Mouse (Mus musculus): ENCODE data around the gene Slc18a2. TPM values are rescaled to one million over a fixed set of nuclear protein-coding genes. Genes with fewer than 3 reads are reported as not detected.

Slc18a2 gene
- 2.3 and 2.8 TPM in 2 replicates for polyA plus RNA-seq (2012; rRNA removed)

DNA sequence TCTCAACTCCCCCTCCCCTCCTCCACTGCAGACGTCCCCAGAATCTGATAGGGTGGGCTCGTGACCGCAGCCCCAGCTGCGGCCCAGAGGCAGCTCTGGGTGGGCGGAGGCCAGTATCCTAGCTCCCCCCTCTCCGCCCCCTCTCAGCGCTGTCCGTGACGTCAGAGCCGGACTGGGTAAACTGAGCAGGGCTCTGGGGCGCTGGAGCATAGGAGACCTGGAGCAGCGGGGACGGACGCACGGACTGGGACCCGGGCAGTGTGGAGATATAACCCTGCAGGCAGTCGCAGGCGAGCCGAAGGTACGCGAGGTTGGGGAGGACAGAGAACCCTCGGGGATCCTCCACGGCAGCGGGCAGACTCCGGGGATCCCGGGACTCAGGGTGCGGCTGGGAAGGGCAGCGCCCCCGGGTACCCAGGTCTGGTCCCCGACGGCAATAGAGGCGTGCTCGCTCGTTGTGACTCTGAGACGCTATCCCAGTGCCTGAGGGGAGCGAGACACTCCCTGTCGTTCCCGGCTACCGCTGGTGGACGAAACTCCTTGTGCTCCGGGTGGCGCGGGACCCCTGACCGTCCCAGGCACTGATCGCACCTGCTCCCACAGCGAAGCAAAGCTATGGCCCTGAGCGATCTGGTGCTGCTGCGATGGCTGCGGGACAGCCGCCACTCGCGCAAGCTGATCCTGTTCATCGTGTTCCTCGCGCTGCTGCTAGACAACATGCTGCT, at the start of gene Slc18a2:
Gene Slc18a2 (plus strand): TSS at position 179 of the 725 bp plus-strand sequence.

GRCm38 (mm10) chr19:59218991-59219390, 41.7 kb upstream of the Slc18a2 start, which contains the start of gene Kcnk18:
Kcnk18 (plus strand) TSS chr19:59219214.

GRCm38 (mm10) chr19:59321990-59322389, 61.3 kb downstream of the Slc18a2 start, which contains the start of gene Rps12-ps3:
Rps12-ps3 (plus strand) TSS chr19:59322290.

Other genes starting within 250 kb of the Slc18a2 start
- 0.74 and 1.6 TPM in 2 replicates for gene Shtn1, start 184.8 kb upstream of the Slc18a2 start, polyA plus RNA-seq (2012; rRNA removed)
- gene Vax1, start 90.8 kb upstream of the Slc18a2 start, polyA plus RNA-seq (2012; rRNA removed): 0.18 TPM in 1 of 2 replicates, not detected in the other
- gene Kcnk18, start 41.7 kb upstream of the Slc18a2 start, polyA plus RNA-seq (2012; rRNA removed): not detected in 2 replicates
- 676 and 1,756 TPM in 2 replicates for gene Rps12-ps3, start 61.4 kb downstream of the Slc18a2 start, polyA plus RNA-seq (2012; rRNA removed)
- 1.8 and 3.0 TPM in 2 replicates for gene Pdzd8, start 84.9 kb downstream of the Slc18a2 start, polyA plus RNA-seq (2012; rRNA removed)
- not detected in 2 replicates for gene Emx2, start 197.5 kb downstream of the Slc18a2 start, polyA plus RNA-seq (2012; rRNA removed)